Mouse (Mus musculus): ENCODE measurements around the gene Wdr31. TPM values are rescaled to one million over a fixed set of nuclear protein-coding genes. Genes with fewer than 3 reads are reported as not detected.

Gene Wdr31
- polyA plus RNA-seq, 1 experiment from 2014 or later, result 11.8 TPM

- no peak overlapping the region for H3K4me3 ChIP-seq (ENCODE audit: low read depth, low read length)
- H3K27ac ChIP-seq (ENCODE audit: low read depth, low read length), result no peak overlapping the region
- H3K4me1 ChIP-seq (ENCODE audit: control insufficient read depth, insufficient read depth, low read length), result no peaks in the 10 kb centered on the region
- no peaks in the 10 kb centered on the region for H3K9me3 ChIP-seq (ENCODE audit: control insufficient read depth, low read length)
- 84% methylated on average over 7 of the region's 7 CpGs for WGBS
- no peak overlapping the region for H3K9ac ChIP-seq (replicated peaks; ENCODE audit: low read depth, low read length)
- no peak for ATAC-seq (ENCODE audit: low read depth)
- no peak overlapping the region for H3K4me2 ChIP-seq (ENCODE audit: low read depth, low read length)
- H3K27me3 ChIP-seq (ENCODE audit: control insufficient read depth, insufficient read depth, low read length), result no peaks in the 10 kb centered on the region
- no peaks in the 10 kb centered on the region for H3K36me3 ChIP-seq (ENCODE audit: control insufficient read depth, insufficient read depth, low read length)
Observed at GRCm38 (mm10) chr4:62437871-62438270, 32.8 kb downstream of the Wdr31 start.

- 91% methylated on average over 3 of the region's 3 CpGs for WGBS
- Histone ChIP-seq H3K9me3 (ENCODE audit: control insufficient read depth, low read length) (no peaks in the 10 kb centered on the region), H3K36me3 (ENCODE audit: control insufficient read depth, insufficient read depth, low read length) (no peaks in the 10 kb centered on the region), H3K9ac (replicated peaks; ENCODE audit: low read depth, low read length) (no peak overlapping the region), H3K27me3 (ENCODE audit: control insufficient read depth, insufficient read depth, low read length) (no peaks in the 10 kb centered on the region), H3K27ac (ENCODE audit: low read depth, low read length) (no peak overlapping the region), H3K4me1 (ENCODE audit: control insufficient read depth, insufficient read depth, low read length) (no peaks in the 10 kb centered on the region), H3K4me2 (ENCODE audit: low read depth, low read length) (no peak overlapping the region), H3K4me3 (ENCODE audit: low read depth, low read length) (no peak overlapping the region)
- no peak for ATAC-seq (ENCODE audit: low read depth)
Observed at GRCm38 (mm10) chr4:62437256-62437778, 33.4 kb downstream of the Wdr31 start.

GRCm38 (mm10) chr4:62435081-62435480, 35.6 kb downstream of the Wdr31 start, which contains the start of gene Rnf183:
TSS of gene Rnf183 (minus strand) at chr4:62435252.
- 90% methylated on average over 6 of the region's 6 CpGs for WGBS
- Histone ChIP-seq H3K27ac (ENCODE audit: low read depth, low read length) (no peak within 1 kb of the TSS), H3K9me3 (ENCODE audit: control insufficient read depth, low read length) (no peaks in the 10 kb centered on the region), H3K4me2 (ENCODE audit: low read depth, low read length) (no peak within 1 kb of the TSS), H3K27me3 (ENCODE audit: control insufficient read depth, insufficient read depth, low read length) (no peaks in the 10 kb centered on the region), H3K9ac (replicated peaks; ENCODE audit: low read depth, low read length) (no peak within 1 kb of the TSS), H3K36me3 (ENCODE audit: control insufficient read depth, insufficient read depth, low read length) (no peaks in the 10 kb centered on the region), H3K4me3 (ENCODE audit: low read depth, low read length) (no peak within 1 kb of the TSS), H3K4me1 (ENCODE audit: control insufficient read depth, insufficient read depth, low read length) (no peaks in the 10 kb centered on the region)
- ATAC-seq (ENCODE audit: low read depth), result no peak

GRCm38 (mm10) chr4:62433939-62434870, 36.5 kb downstream of the Wdr31 start:
- Histone ChIP-seq H3K9ac (replicated peaks; ENCODE audit: low read depth, low read length) (no peak overlapping the region), H3K4me2 (ENCODE audit: low read depth, low read length) (no peak overlapping the region), H3K36me3 (ENCODE audit: control insufficient read depth, insufficient read depth, low read length) (no peaks in the 10 kb centered on the region), H3K27me3 (ENCODE audit: control insufficient read depth, insufficient read depth, low read length) (no peaks in the 10 kb centered on the region), H3K4me1 (ENCODE audit: control insufficient read depth, insufficient read depth, low read length) (no peaks in the 10 kb centered on the region), H3K9me3 (ENCODE audit: control insufficient read depth, low read length) (no peaks in the 10 kb centered on the region), H3K4me3 (ENCODE audit: low read depth, low read length) (no peak overlapping the region), H3K27ac (ENCODE audit: low read depth, low read length) (no peak overlapping the region)
- ATAC-seq (ENCODE audit: low read depth), result no peak
- WGBS, result 81% methylated on average over 7 of the region's 7 CpGs

- H3K4me2 ChIP-seq (ENCODE audit: low read depth, low read length), result no peak overlapping the region
- no peak overlapping the region for H3K27ac ChIP-seq (ENCODE audit: low read depth, low read length)
- no peak overlapping the region for H3K9ac ChIP-seq (replicated peaks; ENCODE audit: low read depth, low read length)
- no peaks in the 10 kb centered on the region for H3K4me1 ChIP-seq (ENCODE audit: control insufficient read depth, insufficient read depth, low read length)
- H3K9me3 ChIP-seq (ENCODE audit: control insufficient read depth, low read length), result no peaks in the 10 kb centered on the region
- H3K4me3 ChIP-seq (ENCODE audit: low read depth, low read length), result no peak overlapping the region
- no peaks in the 10 kb centered on the region for H3K36me3 ChIP-seq (ENCODE audit: control insufficient read depth, insufficient read depth, low read length)
- ATAC-seq (ENCODE audit: low read depth), result no peak
- 91% methylated on average over 4 of the region's 4 CpGs for WGBS
- no peaks in the 10 kb centered on the region for H3K27me3 ChIP-seq (ENCODE audit: control insufficient read depth, insufficient read depth, low read length)
Observed at GRCm38 (mm10) chr4:62431522-62431921, 39.2 kb downstream of the Wdr31 start.

- no peak overlapping the region for H3K9ac ChIP-seq (replicated peaks; ENCODE audit: low read depth, low read length)
- no peak overlapping the region for H3K4me3 ChIP-seq (ENCODE audit: low read depth, low read length)
- H3K27ac ChIP-seq (ENCODE audit: low read depth, low read length), result no peak overlapping the region
- H3K9me3 ChIP-seq (ENCODE audit: control insufficient read depth, low read length), result no peaks in the 10 kb centered on the region
- no peaks in the 10 kb centered on the region for H3K36me3 ChIP-seq (ENCODE audit: control insufficient read depth, insufficient read depth, low read length)
- no peaks in the 10 kb centered on the region for H3K27me3 ChIP-seq (ENCODE audit: control insufficient read depth, insufficient read depth, low read length)
- no peak for ATAC-seq (ENCODE audit: low read depth)
- no peak overlapping the region for H3K4me2 ChIP-seq (ENCODE audit: low read depth, low read length)
- H3K4me1 ChIP-seq (ENCODE audit: control insufficient read depth, insufficient read depth, low read length), result no peaks in the 10 kb centered on the region
Observed at GRCm38 (mm10) chr4:62430678-62431077, 40.0 kb downstream of the Wdr31 start.

GRCm38 (mm10) chr4:62429616-62430015, 41.1 kb downstream of the Wdr31 start:
- H3K4me1 ChIP-seq (ENCODE audit: control insufficient read depth, insufficient read depth, low read length), result no peaks in the 10 kb centered on the region
- no peak overlapping the region for H3K4me3 ChIP-seq (ENCODE audit: low read depth, low read length)
- H3K27ac ChIP-seq (ENCODE audit: low read depth, low read length), result no peak overlapping the region
- peaks cover 5% of the 10 kb centered on the region for H3K36me3 ChIP-seq (ENCODE audit: control insufficient read depth, insufficient read depth, low read length)
- no peaks in the 10 kb centered on the region for H3K27me3 ChIP-seq (ENCODE audit: control insufficient read depth, insufficient read depth, low read length)
- H3K9me3 ChIP-seq (ENCODE audit: control insufficient read depth, low read length), result no peaks in the 10 kb centered on the region
- ATAC-seq (ENCODE audit: low read depth), result no peak
- H3K4me2 ChIP-seq (ENCODE audit: low read depth, low read length), result no peak overlapping the region
- 87% methylated on average over 9 of the region's 9 CpGs for WGBS
- H3K9ac ChIP-seq (replicated peaks; ENCODE audit: low read depth, low read length), result no peak overlapping the region

GRCm38 (mm10) chr4:62427978-62428758, 42.5 kb downstream of the Wdr31 start:
- Histone ChIP-seq H3K36me3 (ENCODE audit: control insufficient read depth, insufficient read depth, low read length) (peaks cover 16% of the 10 kb centered on the region), H3K4me3 (ENCODE audit: low read depth, low read length) (no peak overlapping the region), H3K9ac (replicated peaks; ENCODE audit: low read depth, low read length) (no peak overlapping the region), H3K27me3 (ENCODE audit: control insufficient read depth, insufficient read depth, low read length) (no peaks in the 10 kb centered on the region), H3K9me3 (ENCODE audit: control insufficient read depth, low read length) (no peaks in the 10 kb centered on the region), H3K27ac (ENCODE audit: low read depth, low read length) (no peak overlapping the region), H3K4me2 (ENCODE audit: low read depth, low read length) (no peak overlapping the region), H3K4me1 (ENCODE audit: control insufficient read depth, insufficient read depth, low read length) (no peaks in the 10 kb centered on the region)
- no peak for ATAC-seq (ENCODE audit: low read depth)
- 78% methylated on average over 17 of the region's 17 CpGs for WGBS

GRCm38 (mm10) chr4:62425891-62426290, 44.8 kb downstream of the Wdr31 start:
- no peak for ATAC-seq (ENCODE audit: low read depth)
- H3K9ac ChIP-seq (replicated peaks; ENCODE audit: low read depth, low read length), result no peak overlapping the region
- peaks cover 33% of the 10 kb centered on the region for H3K36me3 ChIP-seq (ENCODE audit: control insufficient read depth, insufficient read depth, low read length)

More at GRCm38 (mm10) chr4:62425891-62426290, 44.8 kb downstream of the Wdr31 start:
- 89% methylated on average over 4 of the region's 4 CpGs for WGBS
- no peaks in the 10 kb centered on the region for H3K4me1 ChIP-seq (ENCODE audit: control insufficient read depth, insufficient read depth, low read length)
- no peaks in the 10 kb centered on the region for H3K9me3 ChIP-seq (ENCODE audit: control insufficient read depth, low read length)
- H3K27me3 ChIP-seq (ENCODE audit: control insufficient read depth, insufficient read depth, low read length), result no peaks in the 10 kb centered on the region
- no peak overlapping the region for H3K27ac ChIP-seq (ENCODE audit: low read depth, low read length)
- H3K4me3 ChIP-seq (ENCODE audit: low read depth, low read length), result no peak overlapping the region
- no peak overlapping the region for H3K4me2 ChIP-seq (ENCODE audit: low read depth, low read length)
